Mouse (Mus musculus): ENCODE results near the gene Tmc6.

Tmc6 gene

DNA sequence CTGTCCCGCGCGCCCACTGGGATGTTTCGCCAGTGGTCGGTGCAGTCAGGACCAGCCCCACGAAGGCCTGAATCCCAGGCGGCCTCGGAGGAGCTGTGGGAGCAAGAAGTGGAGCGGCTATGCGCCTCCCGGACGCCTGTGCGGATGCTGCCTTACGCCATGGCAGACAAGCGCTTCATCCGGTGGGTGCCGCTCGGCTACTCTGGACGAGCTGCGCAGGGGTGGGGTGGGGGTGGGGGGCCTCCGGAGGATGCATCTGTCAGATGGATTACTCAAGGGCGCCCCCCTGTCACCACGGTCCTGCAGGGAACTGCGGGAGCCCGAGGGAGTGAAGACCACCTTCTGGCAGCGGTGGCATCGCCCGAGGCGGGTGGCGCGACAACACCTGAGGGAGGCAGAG is 1.1 kb upstream of the Tmc6 start:
- in situ Hi-C loops (cut with MboI, MseI), result loop anchor here (25.0 kb wide), 1 partner anchor 1371 kb away; the partner anchor contains the start of gene Rnf157

- in situ Hi-C loops (cut with MboI, MseI), result loop anchor here (25.0 kb wide), 1 partner anchor 1370 kb away; the partner anchor contains the start of gene Rnf157
Measured at GRCm38 (mm10) chr11:117782705-117783034, 672 bp upstream of the Tmc6 start.

- in situ Hi-C loops (cut with MboI, MseI), result loop anchor here (25.0 kb wide), 1 partner anchor 1369 kb away; the partner anchor contains the start of gene Rnf157
Measured at GRCm38 (mm10) chr11:117781199-117781821, 688 bp downstream of the Tmc6 start.

DNA sequence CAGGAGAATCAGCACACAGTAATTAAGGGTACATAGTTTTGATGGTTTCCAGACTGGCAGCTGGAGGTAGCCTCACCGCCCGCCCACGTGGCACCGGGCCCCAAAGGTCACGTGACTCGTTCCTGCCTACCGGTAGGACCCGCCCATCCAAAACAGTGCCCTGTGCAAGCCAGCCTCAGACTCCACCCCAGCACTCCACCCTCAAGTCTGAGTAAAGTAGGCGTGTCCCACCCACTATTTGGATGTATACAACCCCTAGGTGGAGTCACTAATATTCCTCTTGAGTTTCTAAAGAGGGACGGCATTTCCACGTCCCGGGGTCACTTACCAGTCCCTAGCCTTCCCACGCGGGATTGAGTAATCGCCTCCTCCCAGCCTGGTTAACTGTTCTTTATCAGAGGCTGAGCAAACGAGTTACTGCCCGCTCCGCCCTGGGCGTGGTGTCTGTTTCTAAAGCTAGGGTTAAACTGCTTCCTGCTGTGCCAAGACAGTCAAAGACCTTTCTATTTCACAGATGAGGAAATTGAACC is 1.4 kb downstream of the Tmc6 start:
- in situ Hi-C loops (cut with MboI, MseI), result loop anchor here (25.0 kb wide), 1 partner anchor 1368 kb away; the partner anchor contains the start of gene Rnf157

GRCm38 (mm10) chr11:117780199-117780515 is 1.8 kb downstream of the Tmc6 start:
- in situ Hi-C loops (cut with MboI, MseI), result loop anchor here (25.0 kb wide), 1 partner anchor 1368 kb away; the partner anchor contains the start of gene Rnf157

GRCm38 (mm10) chr11:117779434-117780198 is 2.4 kb downstream of the Tmc6 start:
- in situ Hi-C loops (cut with MboI, MseI), result loop anchor here (25.0 kb wide), 1 partner anchor 1367 kb away; the partner anchor contains the start of gene Rnf157

DNA sequence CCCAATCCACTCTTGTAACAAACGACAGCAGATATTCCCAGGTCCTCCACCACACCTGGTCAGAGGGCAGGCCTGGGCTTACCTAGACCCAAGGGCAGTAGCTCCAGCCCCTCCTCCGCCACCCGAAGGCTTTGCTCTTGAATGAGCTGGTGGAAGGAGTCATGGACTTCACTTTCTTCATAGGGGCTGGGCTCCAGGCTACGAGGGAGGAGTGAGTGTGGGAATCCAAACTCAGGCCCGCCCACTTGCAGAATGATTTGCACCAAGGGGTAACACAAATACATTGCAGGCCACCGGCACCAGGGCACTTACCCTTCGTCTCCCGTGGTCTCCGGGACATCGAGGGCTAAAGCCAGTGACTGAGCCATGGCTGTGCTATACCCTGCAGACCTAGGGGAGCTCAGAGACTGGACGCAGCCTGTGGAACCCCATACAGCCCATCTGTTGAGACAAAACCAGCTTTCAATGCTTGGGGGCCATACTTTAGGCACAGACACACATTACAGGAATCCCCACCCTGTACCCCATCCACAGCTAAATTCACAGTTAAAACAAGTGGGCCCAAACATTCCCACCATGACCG is 3.1 kb downstream of the Tmc6 start:
- in situ Hi-C loops (cut with MboI, MseI), result loop anchor here (25.0 kb wide), 1 partner anchor 1367 kb away; the partner anchor contains the start of gene Rnf157

GRCm38 (mm10) chr11:117778031-117778430 is 4.0 kb downstream of the Tmc6 start:
- in situ Hi-C loops (cut with MboI, MseI), result loop anchor here (25.0 kb wide), 1 partner anchor 1366 kb away; the partner anchor contains the start of gene Rnf157

DNA sequence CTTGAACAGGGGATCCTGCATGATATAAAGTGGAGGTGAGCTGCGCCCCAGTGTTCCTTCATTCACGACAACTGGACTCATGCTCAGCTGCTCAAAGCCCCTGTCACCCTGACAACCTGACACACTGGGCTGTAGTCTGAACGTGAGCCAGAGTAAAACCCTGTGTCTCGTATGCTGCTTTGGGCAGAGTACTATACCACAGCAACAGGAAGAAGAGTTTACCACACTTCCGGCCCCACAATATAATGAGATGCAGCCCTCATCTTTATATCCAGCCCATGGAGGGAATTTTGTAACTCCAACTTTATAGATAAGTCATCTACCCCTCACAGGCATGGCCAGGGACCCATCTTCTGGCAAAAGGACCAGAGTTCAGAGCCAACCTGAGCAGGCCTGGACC is 4.9 kb downstream of the Tmc6 start:
- in situ Hi-C loops (cut with MboI, MseI), result loop anchor here (25.0 kb wide), 1 partner anchor 1365 kb away; the partner anchor contains the start of gene Rnf157

DNA sequence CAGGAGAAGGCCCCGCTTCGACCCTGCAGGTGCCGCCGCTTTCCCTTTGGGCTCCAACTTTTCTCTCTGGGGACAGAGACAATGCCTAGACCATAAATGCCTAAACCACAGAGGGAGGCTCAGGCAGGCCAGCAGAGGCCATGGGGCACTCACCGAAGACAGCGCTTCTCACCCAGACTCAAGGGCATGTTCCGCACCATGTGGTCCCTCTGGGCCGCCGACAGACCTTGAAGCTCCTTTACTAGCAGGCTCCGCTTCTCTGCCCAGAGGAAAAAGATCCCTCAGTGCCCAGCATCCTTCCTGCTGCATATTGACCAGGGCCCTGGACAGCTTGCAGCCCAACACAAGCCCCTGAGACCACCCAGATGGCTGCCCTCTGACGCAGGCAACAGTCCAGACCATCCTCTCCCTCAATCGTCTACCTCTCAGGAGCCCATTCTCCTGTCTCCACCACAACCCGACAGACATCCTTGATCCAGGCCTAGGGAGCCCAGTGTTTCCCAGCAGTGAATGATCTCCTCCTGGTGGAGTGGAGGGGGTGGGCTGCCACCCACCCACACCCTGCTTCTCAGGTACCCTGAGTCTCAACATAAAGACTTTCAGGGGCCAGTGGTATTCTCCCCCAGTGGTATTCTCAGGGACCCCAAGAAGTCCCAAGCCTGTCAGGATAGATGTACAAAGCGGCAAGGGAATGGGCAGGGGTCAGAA is 5.8 kb downstream of the Tmc6 start:
- in situ Hi-C loops (cut with MboI, MseI), result loop anchor here (25.0 kb wide), 1 partner anchor 1364 kb away; the partner anchor contains the start of gene Rnf157

- in situ Hi-C loops (cut with MboI, MseI), result loop anchor here (25.0 kb wide), 1 partner anchor 1363 kb away; the partner anchor contains the start of gene Rnf157
Measured at GRCm38 (mm10) chr11:117775540-117775939, 6.5 kb downstream of the Tmc6 start.

DNA sequence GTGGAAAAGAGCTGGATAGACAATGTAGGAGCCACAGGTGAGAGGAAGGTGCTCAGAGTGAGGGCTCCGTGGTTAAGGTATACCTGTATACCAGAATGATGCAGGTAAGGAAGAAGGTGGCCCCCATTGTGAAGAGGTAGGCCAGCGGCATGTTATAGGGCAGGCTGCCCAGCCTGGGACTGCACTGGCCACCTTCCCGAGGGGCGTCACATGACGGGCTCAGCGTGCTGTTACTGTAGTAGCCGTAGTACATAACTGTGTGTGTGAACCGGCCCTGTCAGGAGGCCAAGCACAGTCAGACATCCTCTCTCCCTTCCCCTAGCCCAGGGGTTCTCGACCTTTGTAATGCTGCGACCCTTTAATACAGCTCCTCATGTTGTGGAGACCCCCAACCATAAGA is 7.1 kb downstream of the Tmc6 start:
- in situ Hi-C loops (cut with MboI, MseI), result loop anchor here (25.0 kb wide), 1 partner anchor 1363 kb away; the partner anchor contains the start of gene Rnf157

GRCm38 (mm10) chr11:117772352-117772751 is 9.6 kb downstream of the Tmc6 start:
- in situ Hi-C loops (cut with MboI, MseI), result no loop called here

- in situ Hi-C loops (cut with MboI, MseI), result no loop called here
Measured at GRCm38 (mm10) chr11:117770407-117770806, 11.6 kb downstream of the Tmc6 start.

DNA sequence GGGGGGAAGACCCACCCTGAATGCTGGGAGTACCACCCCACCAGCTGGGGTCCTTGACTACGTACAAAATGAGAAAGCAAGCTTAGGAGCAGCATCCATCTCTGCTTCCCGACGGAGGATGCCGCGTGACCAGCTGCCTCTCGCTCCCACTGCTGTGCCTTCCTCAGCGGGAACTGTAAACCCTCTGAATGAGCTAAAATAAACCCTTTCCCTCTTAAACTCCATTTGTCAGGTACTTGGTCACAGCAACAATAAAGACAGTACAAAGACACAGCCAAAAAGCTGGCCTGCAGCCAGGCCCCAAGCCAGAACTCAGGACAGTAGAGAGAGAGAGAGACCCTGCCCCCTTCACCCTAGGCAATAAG is 12.3 kb downstream of the Tmc6 start:
- in situ Hi-C loops (cut with MboI, MseI), result no loop called here

DNA sequence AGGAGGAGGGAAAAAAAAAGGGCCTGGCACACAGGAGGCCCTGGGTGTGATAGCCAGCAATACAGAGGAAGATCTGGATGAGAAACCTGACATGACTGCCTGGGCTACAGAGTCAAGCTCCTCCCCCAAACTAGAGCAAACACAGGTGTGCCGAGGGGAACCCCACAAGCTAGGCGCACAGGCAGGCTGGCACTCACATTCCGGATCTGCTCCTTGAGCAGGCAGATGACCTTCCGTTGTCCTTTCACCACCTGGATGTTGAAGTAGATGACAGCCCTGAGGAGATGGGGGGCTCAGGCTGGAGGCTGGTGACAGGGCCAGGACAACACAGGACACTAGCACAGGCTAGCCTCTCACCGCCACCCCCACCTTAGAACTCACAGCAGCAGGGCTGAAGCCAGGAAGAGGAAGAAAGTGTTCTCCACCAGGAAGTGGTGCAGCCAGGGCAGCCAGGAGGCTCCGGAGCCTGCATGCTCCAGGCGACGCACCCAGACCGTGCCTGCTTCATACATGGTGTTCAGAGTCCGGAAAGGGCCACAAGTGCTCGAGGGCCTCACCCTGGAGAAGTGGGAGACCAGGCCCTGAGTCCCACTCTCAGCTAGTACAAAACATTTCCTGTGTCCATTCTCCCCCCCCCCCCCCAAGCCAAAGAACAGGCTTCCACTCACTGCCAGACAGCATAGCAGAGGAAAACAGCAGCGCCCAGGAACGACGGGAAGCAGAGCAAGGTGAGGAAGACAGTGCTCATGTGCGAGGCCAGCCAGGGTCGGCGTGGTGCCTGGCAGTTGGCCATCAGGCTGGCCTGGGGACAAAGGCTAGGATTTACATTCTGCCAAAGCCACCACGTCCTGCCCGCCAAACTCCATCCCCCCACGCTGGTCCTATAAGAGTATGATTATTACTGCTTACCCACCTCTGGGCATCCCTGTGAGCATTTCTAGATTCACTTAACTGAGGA is 13.0 kb downstream of the Tmc6 start:
- in situ Hi-C loops (cut with MboI, MseI), result no loop called here

GRCm38 (mm10) chr11:117766275-117766674 is 15.7 kb downstream of the Tmc6 start:
- in situ Hi-C loops (cut with MboI, MseI), result no loop called here

GRCm38 (mm10) chr11:117765361-117765760 is 16.6 kb downstream of the Tmc6 start:
- in situ Hi-C loops (cut with MboI, MseI), result no loop called here

GRCm38 (mm10) chr11:117764319-117764718 is 17.7 kb downstream of the Tmc6 start:
- in situ Hi-C loops (cut with MboI, MseI), result no loop called here

GRCm38 (mm10) chr11:117762246-117762645 is 19.8 kb downstream of the Tmc6 start:
- in situ Hi-C loops (cut with MboI, MseI), result no loop called here
